Mouse (Mus musculus): ENCODE data around the gene Htra3. TPM values are rescaled to one million over a fixed set of nuclear protein-coding genes. Genes with fewer than 3 reads are reported as not detected.

Gene Htra3
- total and polyA plus RNA-seq, 2 experiments from 2014 or later, result 17.2 to 49.5 TPM

- no peak overlapping the region for H3K9ac ChIP-seq (replicated peaks; ENCODE audit: low read depth, low read length)
- no peak for ATAC-seq (ENCODE audit: insufficient read depth, low read depth)
- H3K9me3 ChIP-seq (replicated peaks; ENCODE audit: control insufficient read depth, low read length), result no peaks in the 10 kb centered on the region
- no peak overlapping the region for H3K4me2 ChIP-seq (ENCODE audit: low read depth, low read length)
- no peak overlapping the region for H3K27ac ChIP-seq (ENCODE audit: low read depth)
- no peak overlapping the region for H3K4me3 ChIP-seq (ENCODE audit: low read depth, low read length)
- DNase-seq (ENCODE audit: low spot score), result no peak
- H3K27me3 ChIP-seq (ENCODE audit: control insufficient read depth, insufficient read depth, low read length), result no peaks in the 10 kb centered on the region
- no peak for TF ChIP-seq CTCF (IDR thresholded peaks at IDR 0.05; ENCODE audit: low read depth)
- TF ChIP-seq EP300 (IDR thresholded peaks at IDR 0.05; ENCODE audit: low read depth), result no peak
- H3K36me3 ChIP-seq (replicated peaks; ENCODE audit: control insufficient read depth, insufficient read depth, low read length), result peaks cover 18% of the 10 kb centered on the region
- H3K4me1 ChIP-seq (ENCODE audit: control insufficient read depth, insufficient read depth), result peaks cover 10% of the 10 kb centered on the region; the same call in 1 of the 2 replicates
- 90% methylated on average over 11 of the region's 11 CpGs for WGBS
These were observed 67.7 kb downstream of the Htra3 start for GRCm38 (mm10) chr5:35611900-35612299.

- Histone ChIP-seq H3K9ac (replicated peaks; ENCODE audit: low read depth, low read length) (no peak overlapping the region), H3K9me3 (replicated peaks; ENCODE audit: control insufficient read depth, low read length) (no peaks in the 10 kb centered on the region), H3K4me1 (ENCODE audit: control insufficient read depth, insufficient read depth) (peaks cover 10% of the 10 kb centered on the region; the same call in 1 of the 2 replicates), H3K36me3 (replicated peaks; ENCODE audit: control insufficient read depth, insufficient read depth, low read length) (peaks cover 18% of the 10 kb centered on the region), H3K27me3 (ENCODE audit: control insufficient read depth, insufficient read depth, low read length) (no peaks in the 10 kb centered on the region), H3K4me2 (ENCODE audit: low read depth, low read length) (no peak overlapping the region), H3K27ac (ENCODE audit: low read depth) (no peak overlapping the region), H3K4me3 (ENCODE audit: low read depth, low read length) (no peak overlapping the region)
- 62% methylated on average over 9 of the region's 9 CpGs for WGBS
- TF ChIP-seq CTCF (IDR thresholded peaks at IDR 0.05; ENCODE audit: low read depth), result no peak
- TF ChIP-seq EP300 (IDR thresholded peaks at IDR 0.05; ENCODE audit: low read depth), result no peak
- ATAC-seq (ENCODE audit: insufficient read depth, low read depth), result peak; percentile 31
- DNase-seq (ENCODE audit: low spot score), result no peak
These were observed 68.4 kb downstream of the Htra3 start for GRCm38 (mm10) chr5:35611170-35611569.

GRCm38 (mm10) chr5:35610381-35610780 is 69.2 kb downstream of the Htra3 start:
- 79% methylated on average over 7 of the region's 7 CpGs for WGBS
- no peak for ATAC-seq (ENCODE audit: insufficient read depth, low read depth)
- Histone ChIP-seq H3K27ac (ENCODE audit: low read depth) (no peak overlapping the region), H3K4me1 (ENCODE audit: control insufficient read depth, insufficient read depth) (peaks cover 10% of the 10 kb centered on the region; the same call in 1 of the 2 replicates), H3K4me2 (ENCODE audit: low read depth, low read length) (no peak overlapping the region), H3K4me3 (ENCODE audit: low read depth, low read length) (no peak overlapping the region), H3K27me3 (ENCODE audit: control insufficient read depth, insufficient read depth, low read length) (no peaks in the 10 kb centered on the region), H3K36me3 (replicated peaks; ENCODE audit: control insufficient read depth, insufficient read depth, low read length) (peaks cover 18% of the 10 kb centered on the region), H3K9me3 (replicated peaks; ENCODE audit: control insufficient read depth, low read length) (no peaks in the 10 kb centered on the region), H3K9ac (replicated peaks; ENCODE audit: low read depth, low read length) (no peak overlapping the region)
- TF ChIP-seq EP300 (IDR thresholded peaks at IDR 0.05; ENCODE audit: low read depth) (no peak), CTCF (IDR thresholded peaks at IDR 0.05; ENCODE audit: low read depth) (no peak)
- no peak for DNase-seq (ENCODE audit: low spot score)

GRCm38 (mm10) chr5:35609971-35610370 is 69.6 kb downstream of the Htra3 start:
- no peaks in the 10 kb centered on the region for H3K9me3 ChIP-seq (replicated peaks; ENCODE audit: control insufficient read depth, low read length)
- ATAC-seq (ENCODE audit: insufficient read depth, low read depth), result no peak
- 76% methylated on average over 2 of the region's 2 CpGs for WGBS

GRCm38 (mm10) chr5:35609381-35609780 is 70.2 kb downstream of the Htra3 start:
- H3K4me1 ChIP-seq (ENCODE audit: control insufficient read depth, insufficient read depth), result peaks cover 10% of the 10 kb centered on the region; the same call in 1 of the 2 replicates
- TF ChIP-seq CTCF (IDR thresholded peaks at IDR 0.05; ENCODE audit: low read depth) (no peak), EP300 (IDR thresholded peaks at IDR 0.05; ENCODE audit: low read depth) (no peak)
- H3K36me3 ChIP-seq (replicated peaks; ENCODE audit: control insufficient read depth, insufficient read depth, low read length), result peaks cover 18% of the 10 kb centered on the region
- no peaks in the 10 kb centered on the region for H3K9me3 ChIP-seq (replicated peaks; ENCODE audit: control insufficient read depth, low read length)
- H3K27me3 ChIP-seq (ENCODE audit: control insufficient read depth, insufficient read depth, low read length), result no peaks in the 10 kb centered on the region
- H3K27ac ChIP-seq (ENCODE audit: low read depth), result no peak overlapping the region
- no peak overlapping the region for H3K4me2 ChIP-seq (ENCODE audit: low read depth, low read length)
- 53% methylated on average over 12 of the region's 12 CpGs for WGBS
- ATAC-seq (ENCODE audit: insufficient read depth, low read depth) (0 out of 2 replicates have a peak, but pooled peaks have one; percentile 15), DNase-seq (ENCODE audit: low spot score) (peak; percentile 41)
- no peak overlapping the region for H3K9ac ChIP-seq (replicated peaks; ENCODE audit: low read depth, low read length)
- H3K4me3 ChIP-seq (ENCODE audit: low read depth, low read length), result no peak overlapping the region

More at GRCm38 (mm10) chr5:35609971-35610370, 69.6 kb downstream of the Htra3 start:
- no peak overlapping the region for H3K9ac ChIP-seq (replicated peaks; ENCODE audit: low read depth, low read length)
- H3K4me2 ChIP-seq (ENCODE audit: low read depth, low read length), result no peak overlapping the region
- H3K4me3 ChIP-seq (ENCODE audit: low read depth, low read length), result no peak overlapping the region
- no peak overlapping the region for H3K27ac ChIP-seq (ENCODE audit: low read depth)
- no peak for TF ChIP-seq EP300 (IDR thresholded peaks at IDR 0.05; ENCODE audit: low read depth)
- no peak for TF ChIP-seq CTCF (IDR thresholded peaks at IDR 0.05; ENCODE audit: low read depth)
- no peaks in the 10 kb centered on the region for H3K27me3 ChIP-seq (ENCODE audit: control insufficient read depth, insufficient read depth, low read length)
- no peak for DNase-seq (ENCODE audit: low spot score)
- peaks cover 10% of the 10 kb centered on the region; the same call in 1 of the 2 replicates for H3K4me1 ChIP-seq (ENCODE audit: control insufficient read depth, insufficient read depth)
- H3K36me3 ChIP-seq (replicated peaks; ENCODE audit: control insufficient read depth, insufficient read depth, low read length), result peaks cover 18% of the 10 kb centered on the region

GRCm38 (mm10) chr5:35608559-35608958 is 71.0 kb downstream of the Htra3 start:
- Histone ChIP-seq H3K4me1 (ENCODE audit: control insufficient read depth, insufficient read depth) (peaks cover 10% of the 10 kb centered on the region; the same call in 1 of the 2 replicates), H3K4me2 (ENCODE audit: low read depth, low read length) (no peak overlapping the region), H3K27ac (ENCODE audit: low read depth) (no peak overlapping the region), H3K9me3 (replicated peaks; ENCODE audit: control insufficient read depth, low read length) (no peaks in the 10 kb centered on the region), H3K36me3 (replicated peaks; ENCODE audit: control insufficient read depth, insufficient read depth, low read length) (peaks cover 18% of the 10 kb centered on the region), H3K4me3 (ENCODE audit: low read depth, low read length) (no peak overlapping the region), H3K9ac (replicated peaks; ENCODE audit: low read depth, low read length) (no peak overlapping the region), H3K27me3 (ENCODE audit: control insufficient read depth, insufficient read depth, low read length) (no peaks in the 10 kb centered on the region)
- DNase-seq (ENCODE audit: low spot score) (no peak), ATAC-seq (ENCODE audit: insufficient read depth, low read depth) (no peak)
- TF ChIP-seq CTCF (IDR thresholded peaks at IDR 0.05; ENCODE audit: low read depth) (no peak), EP300 (IDR thresholded peaks at IDR 0.05; ENCODE audit: low read depth) (no peak)
- WGBS, result 73% methylated on average over 5 of the region's 5 CpGs
